Mouse (Mus musculus) frontal cortex, postnatal 25 days (tissue): ENCODE data around the gene Trp53bp1.

Experiments used
- DNase-seq, 2 experiments: peaks; one replicate each; pipeline ENCODE4 v3.0.0; 2022; ENCODE audit warnings: low spot score in 2 of 2

Trp53bp1 gene

DNA sequence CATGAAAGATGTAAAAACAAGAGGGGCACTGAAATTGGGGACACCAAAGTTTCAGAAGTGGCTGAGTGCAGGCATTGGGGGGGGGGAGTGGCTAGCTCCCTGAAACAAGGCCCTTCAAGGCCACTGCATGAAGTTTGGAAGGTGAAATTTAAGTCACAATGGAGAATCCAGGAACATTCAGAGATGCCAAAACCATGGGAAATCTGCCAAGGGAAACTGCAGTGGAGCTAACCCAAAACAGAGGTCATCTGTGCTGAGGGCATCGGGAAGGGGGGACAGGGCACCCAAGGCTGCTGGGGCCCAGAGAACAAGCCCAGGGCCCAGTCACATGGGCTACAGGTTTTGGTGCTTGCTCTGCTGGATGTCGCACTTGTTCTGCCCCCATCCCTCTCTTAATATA lies 21.4 kb downstream of the Trp53bp1 start:
- no peak for DNase-seq

GRCm38 (mm10) chr2:121244099-121244498 lies 27.1 kb downstream of the Trp53bp1 start:
- no peak for DNase-seq

DNA sequence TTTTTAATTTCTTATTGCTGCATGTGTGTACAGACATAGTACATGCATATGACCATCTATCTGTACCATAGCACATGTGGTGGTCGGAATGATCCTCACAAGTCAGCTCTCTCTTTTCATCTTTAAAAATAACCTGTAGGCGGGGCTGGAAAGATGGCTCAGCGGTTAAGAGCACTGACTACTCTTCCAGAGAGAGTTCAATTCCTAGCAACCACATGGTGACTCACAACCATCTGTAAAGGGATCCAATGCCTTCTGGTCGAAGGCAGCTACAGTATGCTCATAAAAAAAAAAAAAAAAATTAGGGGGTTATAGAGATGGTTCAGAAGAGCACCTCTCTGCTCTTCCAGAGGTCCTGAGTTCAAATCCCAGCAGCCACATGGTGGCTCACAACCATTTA lies 31.8 kb downstream of the Trp53bp1 start:
- no peak for DNase-seq

GRCm38 (mm10) chr2:121235460-121236072 lies 35.6 kb downstream of the Trp53bp1 start:
- no peak for DNase-seq

GRCm38 (mm10) chr2:121228135-121228534 lies 43.1 kb downstream of the Trp53bp1 start:
- no peak for DNase-seq

GRCm38 (mm10) chr2:121223010-121223409 lies 48.2 kb downstream of the Trp53bp1 start:
- peak; percentile 22 to 30 for DNase-seq

DNA sequence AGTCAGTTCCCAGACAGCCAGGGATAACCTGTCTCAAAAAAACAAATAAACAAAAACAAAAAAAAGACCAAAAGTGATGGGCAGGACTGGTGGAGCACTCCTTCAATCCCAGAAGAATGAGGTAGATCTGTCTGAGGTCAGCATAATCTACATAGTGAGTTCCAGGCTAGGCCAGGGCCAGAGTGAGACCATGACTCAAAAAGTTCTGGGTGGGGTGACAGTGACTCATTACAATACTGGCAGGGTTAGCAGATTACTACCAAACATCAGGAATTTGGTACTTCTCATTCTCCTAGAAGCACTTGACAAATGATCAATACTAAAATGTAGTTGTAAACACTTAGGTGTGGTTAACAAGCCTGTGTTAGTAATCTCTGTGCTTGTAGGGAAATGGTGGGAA lies 51.2 kb downstream of the Trp53bp1 start:
- no peak for DNase-seq

GRCm38 (mm10) chr2:121219177-121219576 lies 52.0 kb downstream of the Trp53bp1 start:
- no peak for DNase-seq

DNA sequence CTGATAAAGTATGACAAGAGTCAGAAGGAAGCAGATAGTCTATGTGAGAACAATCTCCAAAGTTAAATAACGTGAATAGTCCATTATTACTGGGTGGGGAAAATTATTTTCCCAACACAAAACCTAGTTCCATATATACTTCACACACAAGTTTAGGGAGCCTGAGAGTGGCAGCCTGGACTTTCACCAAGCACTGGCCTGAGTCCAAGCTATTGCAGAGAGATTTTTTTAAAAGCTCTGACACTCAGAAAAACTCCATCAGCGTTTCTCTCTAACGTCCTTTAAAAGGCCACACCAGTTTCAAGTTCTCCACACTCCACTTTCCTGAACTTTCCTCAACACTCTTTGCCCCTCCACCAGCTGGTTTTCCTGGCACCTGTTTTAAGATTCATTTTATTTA lies 56.7 kb downstream of the Trp53bp1 start:
- DNase-seq = no peak

- DNase-seq = no peak
Observed at GRCm38 (mm10) chr2:121206541-121206940, 64.7 kb downstream of the Trp53bp1 start.

- DNase-seq = no peak
Observed at GRCm38 (mm10) chr2:121204276-121204675, 66.9 kb downstream of the Trp53bp1 start.

GRCm38 (mm10) chr2:121195466-121195865 lies 75.7 kb downstream of the Trp53bp1 start:
- no peak for DNase-seq

DNA sequence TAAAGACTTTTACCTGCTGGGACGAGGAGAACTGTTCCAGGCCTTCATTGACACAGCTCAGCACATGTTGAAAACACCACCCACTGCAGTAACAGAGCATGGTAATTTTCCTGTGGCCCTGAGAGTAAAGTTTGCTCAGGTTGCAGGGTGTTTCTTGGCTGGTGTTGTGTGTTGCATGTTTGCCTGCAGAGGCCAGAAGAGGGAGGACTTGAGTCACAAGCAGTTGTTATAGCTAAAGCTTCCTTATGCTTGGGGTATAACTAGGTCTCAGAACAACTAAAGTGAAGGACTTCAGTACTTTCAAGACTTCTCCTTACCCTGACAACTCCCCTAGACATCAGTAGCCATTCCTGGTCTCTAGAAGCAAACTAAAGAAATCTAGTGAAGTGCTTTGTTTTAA lies 82.7 kb downstream of the Trp53bp1 start:
- DNase-seq = no peak

DNA sequence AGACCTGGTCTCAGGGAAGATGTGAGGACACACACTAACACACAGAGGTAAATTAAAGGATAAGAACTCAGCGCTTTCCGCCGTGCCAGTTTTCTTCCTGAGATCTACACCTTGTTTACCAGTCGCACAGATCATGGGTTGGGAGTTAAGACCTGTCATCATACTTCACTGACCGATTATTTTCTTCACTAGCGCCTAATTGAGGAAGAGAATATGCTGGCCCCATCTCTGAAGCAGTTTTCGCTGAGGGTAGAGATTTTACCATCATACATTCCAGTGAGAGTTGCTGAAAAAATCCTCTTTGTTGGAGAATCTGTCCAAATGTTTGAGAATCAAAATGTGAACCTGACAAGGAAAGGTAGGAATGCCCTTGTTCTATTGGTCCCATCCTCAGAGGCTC lies 87.1 kb downstream of the Trp53bp1 start:
- DNase-seq = no peak

GRCm38 (mm10) chr2:121183431-121183830 lies 87.8 kb downstream of the Trp53bp1 start:
- no peak for DNase-seq

GRCm38 (mm10) chr2:121178828-121179479 lies 92.3 kb downstream of the Trp53bp1 start:
- no peak for DNase-seq

DNA sequence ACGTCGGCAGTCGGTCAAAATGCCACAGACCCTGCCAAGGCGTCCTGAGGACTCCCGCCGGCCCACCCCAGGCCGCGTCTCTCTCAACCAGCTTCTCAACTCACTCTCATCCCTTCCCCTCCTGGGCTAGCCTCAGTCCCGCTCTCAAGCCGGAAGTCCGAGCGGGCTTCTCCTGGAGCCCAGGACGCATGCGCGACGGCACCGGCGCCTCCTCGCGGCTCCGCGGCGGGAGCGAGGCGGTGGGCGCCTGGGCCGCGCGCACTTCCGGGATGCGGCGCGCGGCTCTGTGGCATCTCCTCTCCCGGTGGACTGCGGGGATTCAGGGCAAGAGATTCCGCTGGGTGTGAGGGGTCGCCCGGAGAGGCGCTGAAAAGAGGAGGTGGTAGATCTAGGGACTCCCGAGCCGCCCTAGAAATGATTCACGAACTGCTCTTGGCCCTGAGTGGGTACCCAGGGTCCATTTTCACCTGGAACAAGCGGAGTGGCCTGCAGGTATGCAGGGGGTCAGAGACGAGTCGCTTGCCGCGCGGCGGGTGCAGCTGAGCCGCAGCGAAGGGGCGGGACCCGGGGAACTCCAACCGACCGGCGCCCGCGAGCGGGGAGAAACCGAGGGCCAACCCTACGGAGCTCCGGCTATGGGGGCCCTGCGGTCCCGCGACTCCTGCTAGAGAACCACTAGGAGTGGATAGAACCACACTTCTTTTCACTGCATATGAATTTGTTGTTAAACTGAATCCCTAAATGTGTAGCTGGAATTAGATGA lies 100.0 kb downstream of the Trp53bp1 start, which contains the start of gene Zscan29:
Gene Zscan29, minus strand, starts transcription at position 146 of the 763 bp plus-strand sequence.
- peak; percentile 61 to 72 for DNase-seq

GRCm38 (mm10) chr2:121170481-121170971 lies 100.7 kb downstream of the Trp53bp1 start, which contains the start of gene Tubgcp4:
Tubgcp4 (plus strand) TSS chr2:121170654.
- no peak for DNase-seq

GRCm38 (mm10) chr2:121169902-121170301 lies 101.3 kb downstream of the Trp53bp1 start:
- no peak for DNase-seq

DNA sequence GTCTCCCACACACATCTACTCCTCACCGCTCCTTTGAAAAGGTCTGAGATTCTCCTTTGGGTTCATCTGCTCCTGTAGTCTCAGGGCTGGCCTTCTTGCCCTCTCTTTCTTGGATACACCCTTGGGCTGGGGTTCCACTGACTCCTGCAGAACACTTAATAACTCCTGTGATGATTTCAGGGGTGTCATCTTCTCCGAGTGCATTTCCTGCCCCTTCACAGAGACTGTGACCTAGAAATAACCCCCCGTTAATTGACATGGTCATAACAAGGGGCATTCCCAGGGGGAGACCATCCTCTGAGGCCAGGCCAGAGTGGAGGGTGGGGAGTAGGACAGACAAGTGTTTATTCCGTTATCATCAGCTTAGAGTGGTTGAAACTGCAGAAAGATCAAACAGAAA lies 102.0 kb downstream of the Trp53bp1 start:
- no peak for DNase-seq

GRCm38 (mm10) chr2:121153100-121153499 lies 118.1 kb downstream of the Trp53bp1 start:
- DNase-seq = no peak

- DNase-seq = no peak
Observed at GRCm38 (mm10) chr2:121149679-121150078, 121.5 kb downstream of the Trp53bp1 start.
